Mouse (Mus musculus) thymus, postnatal 0 days (tissue): Measurements from ENCODE around the gene Vmn1r82. TPM values are rescaled to one million over a fixed set of nuclear protein-coding genes. Genes with fewer than 3 reads are reported as not detected.

Experiments
- DNase-seq: peaks from one replicate; pipeline ENCODE4 v3.0.0-alpha.2; 2015; ENCODE audit warnings: low spot score
- polyA plus RNA-seq: library from polyadenylated mRNA; unstranded; fragments of >200 nt; fragmentation: Nextera tagmentation; extraction: Ambion mirVana; gene quantifications from 2 replicates; pipeline ENCODE4 v1.2.1, GENCODE M21; 2015

Vmn1r82 gene
- not detected in 2 replicates for polyA plus RNA-seq

DNA sequence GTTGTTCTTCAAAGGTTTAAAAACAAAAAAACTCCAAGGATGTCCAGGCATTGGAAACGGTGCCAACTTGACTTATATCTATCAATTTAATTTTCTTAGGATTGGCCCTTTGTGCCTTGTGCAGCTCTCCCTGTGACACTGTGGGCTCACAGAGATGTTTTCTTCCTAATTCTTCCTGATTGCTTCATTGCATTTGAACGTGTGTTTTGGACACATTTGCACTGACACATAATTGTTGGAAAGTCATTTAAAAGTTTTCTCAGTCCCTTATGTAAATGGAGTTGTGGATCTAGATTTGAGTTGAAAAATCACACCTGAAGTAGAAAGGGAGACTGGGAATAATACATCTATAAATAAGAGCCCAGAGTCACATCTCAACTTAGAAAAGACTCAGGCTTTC, at the start of gene Vmn1r82:
Gene Vmn1r82 (plus strand): TSS at position 301 of the 400 bp plus-strand sequence.
- DNase-seq: no peak

DNA sequence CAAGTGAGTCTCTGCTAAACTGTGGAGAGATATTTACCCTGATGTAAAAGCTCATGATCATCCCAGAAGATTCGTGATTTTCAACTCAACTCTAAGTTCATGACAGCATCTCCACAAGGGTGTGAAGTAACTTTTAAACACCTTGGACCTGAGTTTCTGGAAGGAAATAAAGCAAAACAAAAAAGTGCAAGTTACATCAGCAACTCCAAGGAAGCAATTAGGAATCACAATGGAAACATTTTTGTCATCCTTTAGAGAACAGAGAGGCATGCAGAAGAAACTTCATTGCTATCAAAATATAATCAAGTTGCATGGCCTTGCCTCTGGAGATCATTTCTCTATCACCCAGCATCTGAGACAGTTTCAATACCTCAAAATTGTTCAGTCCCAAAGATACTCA, 32.1 kb upstream of the Vmn1r82 start, which contains the start of gene Vmn1r81:
Gene Vmn1r81 (minus strand): TSS at position 101 of the 400 bp plus-strand sequence.
- DNase-seq: no peak

DNA sequence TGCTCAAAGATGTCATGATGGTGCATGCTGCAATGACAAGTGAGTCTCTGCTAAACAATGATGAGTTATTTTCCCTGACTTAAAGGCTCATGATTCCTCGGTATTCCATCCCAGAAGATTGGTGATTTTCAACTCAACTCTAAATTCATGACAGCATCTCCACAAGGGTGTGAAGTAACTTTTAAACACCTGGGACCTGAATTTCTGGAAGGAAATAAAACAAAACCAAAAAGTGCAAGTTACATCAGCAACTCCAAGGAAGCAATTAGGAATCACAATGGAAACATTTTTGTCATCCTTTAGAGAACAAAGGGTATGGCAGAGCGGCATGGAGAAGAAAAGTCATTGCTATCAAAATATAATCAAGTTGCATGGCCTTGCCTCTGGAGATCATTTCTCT, 29.2 kb downstream of the Vmn1r82 start, which contains the start of gene Vmn1r83:
Gene Vmn1r83 (minus strand): TSS at position 101 of the 400 bp plus-strand sequence.
- no peak for DNase-seq

Other genes starting within 250 kb of the Vmn1r82 start
- not detected in 2 replicates for gene Vmn1r78, start 150.2 kb upstream of the Vmn1r82 start, polyA plus RNA-seq
- gene Vmn1r79, start 129.2 kb upstream of the Vmn1r82 start, polyA plus RNA-seq: not detected in 2 replicates
- gene Vmn1r80, start 111.1 kb upstream of the Vmn1r82 start, polyA plus RNA-seq: not detected in 2 replicates
- not detected in 2 replicates for gene Vmn1r81, start 32.2 kb upstream of the Vmn1r82 start, polyA plus RNA-seq
- gene Vmn1r83, start 29.1 kb downstream of the Vmn1r82 start, polyA plus RNA-seq: not detected in 2 replicates
- not detected in 2 replicates for gene Vmn1r84, start 68.8 kb downstream of the Vmn1r82 start, polyA plus RNA-seq
- 2.6 and 3.2 TPM in 2 replicates for gene Zfp551, start 122.3 kb downstream of the Vmn1r82 start, polyA plus RNA-seq
- 13.9 and 14.6 TPM in 2 replicates for gene Zfp606, start 177.9 kb downstream of the Vmn1r82 start, polyA plus RNA-seq
- not detected in 2 replicates for gene 2900092C05Rik, start 212.1 kb downstream of the Vmn1r82 start, polyA plus RNA-seq